Mouse (Mus musculus) hindbrain, embryonic 13.5 days (tissue): Measurements from ENCODE around the gene Gm14214. TPM values are rescaled to one million over a fixed set of nuclear protein-coding genes. Genes with fewer than 3 reads are reported as not detected.

Experiments
- ATAC-seq: fragments of 200-750 bp; cut with Nextera tagmentation; 2 replicates; pipeline ENCODE4 v1.8.0; 2017; ENCODE audit warnings: moderate TSS enrichment; ENCODE audit not compliant: low FRiP score
- H3K27ac ChIP-seq: fragments of 300-500 bp; sonication (generic); 2 replicates; pipeline ENCODE4 v1.5.1; 2015; ENCODE audit warnings: inconsistent platforms, mild to moderate bottlenecking, moderate library complexity
- H3K27me3 ChIP-seq: fragments of 300-500 bp; sonication (generic); 2 replicates; pipeline ENCODE4 v1.6.1; 2015; ENCODE audit warnings: mild to moderate bottlenecking, inconsistent platforms
- H3K36me3 ChIP-seq: fragments of 300-500 bp; sonication (generic); 2 replicates; pipeline ENCODE4 v1.6.1; 2015; ENCODE audit warnings: mild to moderate bottlenecking, inconsistent platforms
- H3K4me1 ChIP-seq: fragments of 300-500 bp; sonication (generic); replicated peaks from 2 replicates; pipeline ENCODE4 v1.6.1; 2015; ENCODE audit warnings: inconsistent platforms
- H3K4me2 ChIP-seq: fragments of 300-500 bp; sonication (generic); 2 replicates; pipeline ENCODE4 v1.6.1; 2015; ENCODE audit warnings: inconsistent platforms, mild to moderate bottlenecking, moderate library complexity
- H3K4me3 ChIP-seq: fragments of 300-500 bp; sonication (generic); 2 replicates; pipeline ENCODE4 v1.5.1; 2015; ENCODE audit warnings: mild to moderate bottlenecking, inconsistent platforms
- H3K9ac ChIP-seq: fragments of 300-500 bp; sonication (generic); 2 replicates; pipeline ENCODE4 v1.6.1; 2015; ENCODE audit warnings: mild to moderate bottlenecking, inconsistent platforms
- H3K9me3 ChIP-seq: fragments of 300-500 bp; sonication (generic); 2 replicates; pipeline ENCODE4 v1.6.1; 2016; ENCODE audit warnings: inconsistent platforms
- WGBS: fragments of 180-500 bp; shearing (Covaris S2); methylation state at CpG from one replicate; pipeline ENCODE4 v1.1.7; 2015; 5-methylcytosine and 5-hydroxymethylcytosine counted together
- polyA plus RNA-seq: library from polyadenylated mRNA; unstranded; fragments of >200 nt; fragmentation: Nextera tagmentation; extraction: Ambion mirVana; gene quantifications from 2 replicates; pipeline ENCODE4 v1.2.1, GENCODE M21; 2015

Gm14214 gene
- polyA plus RNA-seq, 1 experiment from 2014 or later, result not detected

GRCm38 (mm10) chr2:154742911-154743819 lies 26.7 kb downstream of the Gm14214 start:
- H3K36me3 ChIP-seq, result no peaks in the 10 kb centered on the region
- H3K4me2 ChIP-seq, result no peak overlapping the region
- H3K27me3 ChIP-seq, result no peaks in the 10 kb centered on the region; the same call in 1 of the 2 replicates
- H3K9me3 ChIP-seq, result no peaks in the 10 kb centered on the region
- 72% methylated on average over 10 of the region's 10 CpGs for WGBS
- H3K4me1 ChIP-seq, result peaks cover 11% of the 10 kb centered on the region; the same call in 1 of the 2 replicates
- H3K4me3 ChIP-seq, result no peak overlapping the region
- no peak overlapping the region for H3K9ac ChIP-seq
- H3K27ac ChIP-seq, result no peak overlapping the region
- no peak for ATAC-seq

- ATAC-seq, result no peak
- H3K27me3 ChIP-seq, result no peaks in the 10 kb centered on the region
- WGBS, result 86% methylated on average over 5 of the region's 5 CpGs
- H3K36me3 ChIP-seq, result no peaks in the 10 kb centered on the region
- no peak overlapping the region for H3K27ac ChIP-seq
- H3K4me1 ChIP-seq, result peaks cover 18% of the 10 kb centered on the region; the same call in 1 of the 2 replicates
- no peak overlapping the region for H3K4me3 ChIP-seq
- H3K9ac ChIP-seq, result no peak overlapping the region
- H3K4me2 ChIP-seq, result no peak overlapping the region
- H3K9me3 ChIP-seq, result no peaks in the 10 kb centered on the region
These were observed 31.2 kb downstream of the Gm14214 start for GRCm38 (mm10) chr2:154738621-154739020.

- no peak for ATAC-seq
- Histone ChIP-seq H3K36me3 (no peaks in the 10 kb centered on the region), H3K27ac (no peak overlapping the region), H3K4me2 (no peak overlapping the region), H3K4me3 (no peak overlapping the region), H3K27me3 (no peaks in the 10 kb centered on the region), H3K4me1 (peaks cover 11% of the 10 kb centered on the region; the same call in 1 of the 2 replicates), H3K9me3 (no peaks in the 10 kb centered on the region), H3K9ac (no peak overlapping the region)
- 91% methylated on average over 7 of the region's 7 CpGs for WGBS
These were observed 33.8 kb downstream of the Gm14214 start for GRCm38 (mm10) chr2:154735986-154736385.

GRCm38 (mm10) chr2:154735416-154735815 lies 34.4 kb downstream of the Gm14214 start:
- Histone ChIP-seq H3K27ac (no peak overlapping the region), H3K4me2 (no peak overlapping the region), H3K27me3 (no peaks in the 10 kb centered on the region), H3K4me3 (no peak overlapping the region), H3K36me3 (no peaks in the 10 kb centered on the region), H3K9me3 (no peaks in the 10 kb centered on the region), H3K4me1 (peaks cover 11% of the 10 kb centered on the region; the same call in 1 of the 2 replicates), H3K9ac (no peak overlapping the region)
- ATAC-seq, result no peak
- WGBS, result 48% methylated on average over 7 of the region's 7 CpGs

- H3K4me1 ChIP-seq, result peaks cover 11% of the 10 kb centered on the region; the same call in 1 of the 2 replicates
- H3K9me3 ChIP-seq, result no peaks in the 10 kb centered on the region
- H3K27me3 ChIP-seq, result no peaks in the 10 kb centered on the region
- no peaks in the 10 kb centered on the region for H3K36me3 ChIP-seq
- no peak overlapping the region for H3K27ac ChIP-seq
- H3K9ac ChIP-seq, result no peak overlapping the region
- no peak overlapping the region for H3K4me2 ChIP-seq
- H3K4me3 ChIP-seq, result no peak overlapping the region
- no peak for ATAC-seq
- WGBS, result 71% methylated on average over 9 of the region's 9 CpGs
These were observed 34.9 kb downstream of the Gm14214 start for GRCm38 (mm10) chr2:154734977-154735376.

- Histone ChIP-seq H3K4me1 (peaks cover 11% of the 10 kb centered on the region; the same call in 1 of the 2 replicates), H3K4me3 (no peak overlapping the region), H3K9me3 (no peaks in the 10 kb centered on the region), H3K4me2 (no peak overlapping the region), H3K27me3 (no peaks in the 10 kb centered on the region), H3K36me3 (no peaks in the 10 kb centered on the region), H3K27ac (no peak overlapping the region), H3K9ac (no peak overlapping the region)
- no peak for ATAC-seq
- 81% methylated on average over 9 of the region's 9 CpGs for WGBS
These were observed 37.2 kb downstream of the Gm14214 start for GRCm38 (mm10) chr2:154732503-154733141.

- no peak overlapping the region for H3K27ac ChIP-seq
- no peaks in the 10 kb centered on the region for H3K36me3 ChIP-seq
- no peak for ATAC-seq
- no peak overlapping the region for H3K4me3 ChIP-seq
- no peaks in the 10 kb centered on the region for H3K9me3 ChIP-seq
- H3K9ac ChIP-seq, result no peak overlapping the region
- H3K27me3 ChIP-seq, result no peaks in the 10 kb centered on the region
- H3K4me1 ChIP-seq, result peaks cover 11% of the 10 kb centered on the region; the same call in 1 of the 2 replicates
- WGBS, result 81% methylated on average over 2 of the region's 2 CpGs
- no peak overlapping the region for H3K4me2 ChIP-seq
These were observed 37.9 kb downstream of the Gm14214 start for GRCm38 (mm10) chr2:154731916-154732315.

GRCm38 (mm10) chr2:154730841-154731240 lies 39.0 kb downstream of the Gm14214 start:
- H3K4me3 ChIP-seq, result no peak overlapping the region
- H3K27ac ChIP-seq, result no peak overlapping the region
- no peaks in the 10 kb centered on the region for H3K27me3 ChIP-seq
- no peak for ATAC-seq
- no peaks in the 10 kb centered on the region for H3K36me3 ChIP-seq
- H3K9ac ChIP-seq, result no peak overlapping the region
- H3K4me2 ChIP-seq, result no peak overlapping the region
- no peaks in the 10 kb centered on the region for H3K9me3 ChIP-seq
- 86% methylated on average over 3 of the region's 3 CpGs for WGBS
- peaks cover 11% of the 10 kb centered on the region; the same call in 1 of the 2 replicates for H3K4me1 ChIP-seq

GRCm38 (mm10) chr2:154729737-154730136 lies 40.1 kb downstream of the Gm14214 start:
- Histone ChIP-seq H3K27ac (no peak overlapping the region), H3K36me3 (no peaks in the 10 kb centered on the region), H3K9me3 (no peaks in the 10 kb centered on the region), H3K4me1 (peaks cover 8% of the 10 kb centered on the region), H3K4me3 (no peak overlapping the region), H3K27me3 (no peaks in the 10 kb centered on the region), H3K4me2 (no peak overlapping the region), H3K9ac (no peak overlapping the region)
- no peak for ATAC-seq
- WGBS, result 62% methylated on average over 3 of the region's 3 CpGs

GRCm38 (mm10) chr2:154723473-154723872 lies 46.4 kb downstream of the Gm14214 start:
- H3K4me2 ChIP-seq, result no peak overlapping the region
- no peak for ATAC-seq
- no peaks in the 10 kb centered on the region for H3K27me3 ChIP-seq
- H3K4me3 ChIP-seq, result no peak overlapping the region
- no peaks in the 10 kb centered on the region for H3K36me3 ChIP-seq
- no peaks in the 10 kb centered on the region for H3K9me3 ChIP-seq
- H3K4me1 ChIP-seq, result peaks cover 4% of the 10 kb centered on the region; the same call in 1 of the 2 replicates
- 78% methylated on average over 4 of the region's 4 CpGs for WGBS
- no peak overlapping the region for H3K27ac ChIP-seq
- H3K9ac ChIP-seq, result no peak overlapping the region

GRCm38 (mm10) chr2:154720315-154720714 lies 49.5 kb downstream of the Gm14214 start:
- no peak overlapping the region for H3K27ac ChIP-seq
- peaks cover under 1% of the 10 kb centered on the region; the same call in 1 of the 2 replicates for H3K4me1 ChIP-seq
- H3K27me3 ChIP-seq, result no peaks in the 10 kb centered on the region
- no peaks in the 10 kb centered on the region for H3K9me3 ChIP-seq
- H3K4me2 ChIP-seq, result no peak overlapping the region
- H3K9ac ChIP-seq, result no peak overlapping the region
- WGBS, result 85% methylated on average over 2 of the region's 2 CpGs
- ATAC-seq, result no peak
- no peak overlapping the region for H3K4me3 ChIP-seq
- H3K36me3 ChIP-seq, result no peaks in the 10 kb centered on the region
